Mouse (Mus musculus) subcutaneous adipose tissue, adult 2 months (tissue): ENCODE results near the gene Txlng. TPM values are rescaled to one million over a fixed set of nuclear protein-coding genes. Genes with fewer than 3 reads are reported as not detected.

Experiments used
- polyA plus RNA-seq: library from polyadenylated mRNA; depleted of rRNA; stranded (reverse); fragments of >200 nt; gene quantifications from 2 replicates; pipeline ENCODE4 v1.2.3, GENCODE M21; 2012; ENCODE audit warnings: low replicate concordance; rRNA removed

Txlng gene
- 5.1 and 9.4 TPM in 2 replicates for polyA plus RNA-seq

DNA sequence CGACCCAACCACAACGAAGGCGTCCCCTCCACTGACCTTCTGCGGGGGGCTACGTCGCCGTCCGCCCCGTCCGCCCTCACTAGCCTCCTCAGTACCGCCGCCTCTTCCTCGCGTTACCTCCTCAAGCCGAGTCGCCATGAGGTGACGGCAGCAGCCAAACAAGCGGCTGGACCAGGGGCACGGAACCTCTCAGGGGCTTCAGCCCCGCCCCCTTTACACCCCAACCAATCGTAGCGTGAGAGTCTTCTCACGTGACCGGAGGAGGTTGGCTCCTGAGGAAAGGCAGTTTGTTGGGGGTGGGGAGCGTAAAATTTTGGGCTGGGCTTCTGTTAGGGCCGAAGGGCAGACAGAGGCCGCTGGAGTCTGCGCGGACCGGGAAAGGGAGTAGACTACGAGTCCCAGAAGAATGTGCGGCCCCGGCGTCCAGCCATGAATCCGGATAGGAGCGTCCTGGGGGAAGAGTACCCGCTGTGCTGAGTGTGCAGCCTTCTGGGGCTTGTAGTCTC is at the start of gene Txlng:
TSS of gene Txlng (minus strand) at position 252 of the 506 bp plus-strand sequence.

DNA sequence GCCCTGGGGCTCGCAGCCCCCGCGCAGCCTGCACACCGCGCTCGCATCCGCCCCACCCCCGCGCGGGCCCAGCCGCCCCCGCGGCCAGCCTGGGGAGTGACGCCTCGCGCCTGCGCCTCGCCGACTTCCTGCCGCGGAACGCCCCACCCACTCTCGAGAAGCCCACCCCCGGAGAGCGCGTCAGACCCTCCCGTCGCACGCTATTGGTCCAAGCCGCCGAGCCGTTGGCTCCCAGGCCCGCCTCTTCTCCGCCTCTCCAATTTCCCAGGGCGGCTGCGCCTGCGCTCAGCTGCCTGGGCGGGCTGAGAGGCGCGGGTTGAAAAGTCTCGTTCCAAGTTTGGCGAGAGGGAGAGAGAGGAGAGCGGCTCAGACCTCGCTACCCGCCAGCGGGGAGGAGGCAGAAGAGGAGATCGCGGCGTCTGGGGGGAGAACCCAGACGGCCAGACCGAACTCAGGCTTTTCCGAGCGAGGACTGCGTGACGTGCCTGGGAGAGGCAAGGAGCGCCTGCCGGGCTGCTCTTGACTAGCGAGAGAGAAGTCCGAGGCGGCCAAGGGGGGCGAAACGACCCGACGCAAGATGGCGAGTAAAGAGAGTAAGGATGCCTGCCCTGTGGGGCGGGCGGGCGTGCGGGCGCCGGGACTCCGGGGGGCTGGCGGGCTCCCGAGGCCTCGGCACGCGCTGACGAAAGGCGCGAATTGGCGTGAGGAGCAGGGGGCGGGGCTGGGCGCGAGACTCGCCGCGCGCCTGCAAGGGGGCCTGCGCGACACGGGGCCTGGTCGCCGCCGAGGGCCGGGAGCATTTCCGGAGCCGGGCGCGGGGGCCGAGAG is 68.9 kb downstream of the Txlng start, which contains the start of gene Rbbp7:
TSS of gene Rbbp7 (plus strand) at position 288 of the 828 bp plus-strand sequence.

Other genes starting within 250 kb of the Txlng start
- gene Reps2, start 185.8 kb downstream of the Txlng start, polyA plus RNA-seq = 1.2 and 3.3 TPM in 2 replicates
- 55.5 and 143 TPM in 2 replicates for gene Rbbp7, start 69.1 kb downstream of the Txlng start, polyA plus RNA-seq
- gene Syap1, start 59.0 kb upstream of the Txlng start, polyA plus RNA-seq = 29.7 and 48.0 TPM in 2 replicates
- gene Ctps2, start 71.8 kb upstream of the Txlng start, polyA plus RNA-seq = 26.3 and 34.9 TPM in 2 replicates
- 9.0 TPM in 1 of 2 replicates, not detected in the other for gene S100g, start 135.1 kb upstream of the Txlng start, polyA plus RNA-seq